Mouse (Mus musculus) layer of hippocampus, adult 18-20 months (tissue): Measurements from ENCODE around the gene Pwp2. TPM values are rescaled to one million over a fixed set of nuclear protein-coding genes. Genes with fewer than 3 reads are reported as not detected.
A peak's percentile ranks its signal among the peaks of the same experiment; 100 is the strongest.
"Not testable (repeated sequence)": the region's sequence is repeated elsewhere in the genome, so short reads cannot be mapped to it uniquely, and the experiment has no call there.

Experiments
- DNase-seq, 2 experiments: peaks; one replicate each; pipeline ENCODE4 v3.0.0; 2022; ENCODE audit warnings: low spot score in 2 of 2
- long read RNA-seq: library from polyadenylated mRNA; stranded (forward); transcript quantifications from one replicate; pipeline ENCODE4 v2.0.0, GENCODE M21; 2021
- total RNA-seq, 2 experiments: library from RNA; stranded (reverse); gene quantifications; 2 replicates each; pipeline ENCODE4 v1.2.3; 2021

The Pwp2 gene
- 10 to 100 TPM; 19.7 to 20.5 TPM for total RNA-seq
- long read RNA-seq, transcript Pwp2-201 (21 exons, 3,872 nt), result major isoform, 12 of 23 reads
- long read RNA-seq, partial matches to known transcripts, result 4 of 23 reads
- long read RNA-seq, other reads (novel, unspliced or antisense), result 7 of 23 reads

DNA sequence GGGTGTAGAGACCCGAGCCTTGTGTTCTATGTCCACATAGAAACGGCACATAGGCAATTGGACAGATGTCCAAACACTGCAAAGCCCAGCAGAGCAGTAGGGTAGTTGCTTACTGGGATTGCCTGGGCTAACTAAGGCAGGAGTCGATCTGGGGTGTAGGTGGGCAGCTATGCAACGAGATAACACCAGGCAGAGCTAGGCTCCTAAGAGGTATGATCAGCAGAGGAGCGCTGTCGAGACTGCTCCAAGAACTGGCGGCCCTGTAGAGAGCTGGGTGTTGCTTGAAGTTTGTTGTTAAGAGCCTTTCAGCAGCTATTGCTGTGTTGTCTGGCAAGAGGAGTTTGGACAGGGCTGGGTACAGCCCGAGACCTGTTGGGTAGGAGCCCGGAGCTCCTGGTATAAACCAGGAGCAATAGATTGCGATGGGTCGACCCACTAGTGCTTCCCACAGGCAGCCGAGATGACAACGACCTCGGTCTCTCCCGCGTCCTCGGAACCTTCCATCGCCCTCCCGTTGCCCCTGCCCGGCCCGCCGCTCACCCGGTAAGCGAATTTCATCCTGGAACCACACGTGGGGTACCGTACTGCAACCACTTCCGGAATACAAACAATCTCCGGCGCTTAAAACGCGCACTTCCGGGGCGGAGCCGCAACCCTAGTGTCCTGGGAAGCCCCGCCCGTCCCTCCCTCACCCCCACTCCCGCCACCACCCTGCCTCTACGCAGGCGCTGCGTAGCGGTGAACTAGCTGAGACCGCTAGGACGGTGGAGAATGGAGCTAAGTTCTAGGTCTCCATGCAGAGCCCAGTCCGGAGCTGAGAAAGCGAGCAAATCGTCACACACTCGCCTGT is at the start of gene Pwp2:
Pwp2 (minus strand) TSS at position 619 of the 850 bp plus-strand sequence.
- peak; percentile 81 to 94 for DNase-seq

DNA sequence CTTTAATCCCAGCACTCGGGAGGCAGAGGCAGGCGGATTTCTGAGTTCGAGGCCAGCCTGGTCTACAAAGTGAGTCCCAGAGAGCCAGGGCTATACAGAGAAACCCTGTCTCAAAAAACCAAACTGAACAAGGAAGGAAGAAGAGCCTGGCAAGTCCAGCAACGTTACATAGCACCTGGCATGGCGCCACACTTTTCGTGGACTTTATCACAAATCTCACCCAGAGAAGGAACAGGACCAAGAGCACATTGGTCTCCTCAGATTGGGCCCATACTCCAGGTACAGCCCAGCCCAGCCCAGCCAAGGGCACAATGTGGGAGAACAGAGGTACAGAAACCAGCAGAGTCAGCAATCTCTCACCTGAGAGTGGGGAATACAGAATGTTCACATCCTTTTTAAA is 48.8 kb upstream of the Pwp2 start:
- no peak for DNase-seq

DNA sequence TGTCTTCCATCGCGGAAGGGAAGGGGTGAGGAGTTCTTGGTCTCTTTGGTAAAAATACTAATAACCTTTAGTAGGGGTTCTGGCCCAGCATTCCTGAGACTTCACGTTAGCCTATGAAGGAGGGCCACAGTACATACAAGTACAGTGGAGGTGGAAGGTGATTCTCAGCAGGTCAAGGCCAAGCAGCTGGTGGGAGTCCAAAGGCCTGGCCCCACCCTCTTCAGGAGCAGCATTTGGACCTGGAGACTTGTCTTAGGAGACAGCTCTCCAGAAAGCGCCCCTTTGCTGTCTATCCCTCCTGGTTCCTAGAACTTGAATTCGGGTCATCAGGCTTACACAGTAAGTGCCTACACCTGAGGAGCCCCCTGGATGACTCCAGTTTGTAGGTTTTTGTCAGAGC is 48.2 kb upstream of the Pwp2 start:
- DNase-seq, result no peak

DNA sequence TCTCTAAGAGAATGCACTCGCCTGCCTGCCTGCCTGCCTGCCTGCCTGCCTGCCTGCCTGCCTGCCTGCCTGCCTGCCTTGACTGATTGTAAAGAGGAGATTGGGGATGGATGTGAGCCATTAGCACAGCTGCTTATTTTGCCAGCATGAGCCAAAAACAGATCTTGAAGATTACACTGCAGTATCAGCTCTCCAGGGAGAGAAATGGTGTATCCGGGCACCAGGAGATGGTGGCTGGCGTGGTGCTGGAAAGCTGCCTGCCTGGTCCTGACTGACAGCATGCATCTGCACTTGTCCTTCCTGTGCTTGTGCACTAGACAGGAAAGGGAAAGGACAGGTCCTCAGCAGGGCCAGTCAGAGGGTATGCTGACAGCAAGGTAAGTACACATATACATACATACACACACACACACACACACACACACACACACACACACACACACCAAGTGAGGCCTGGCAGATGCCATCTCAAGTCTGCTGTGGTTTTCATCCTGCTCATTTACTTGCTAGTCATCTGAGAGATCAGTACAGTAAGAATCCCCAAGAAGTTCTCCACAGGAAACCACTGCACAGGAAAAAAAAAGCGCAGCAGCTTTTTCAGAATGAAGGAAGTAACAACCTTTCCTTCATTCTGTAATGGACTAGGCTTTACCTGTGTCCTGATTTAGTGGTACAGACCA is 47.5 kb upstream of the Pwp2 start:
- no peak for DNase-seq

DNA sequence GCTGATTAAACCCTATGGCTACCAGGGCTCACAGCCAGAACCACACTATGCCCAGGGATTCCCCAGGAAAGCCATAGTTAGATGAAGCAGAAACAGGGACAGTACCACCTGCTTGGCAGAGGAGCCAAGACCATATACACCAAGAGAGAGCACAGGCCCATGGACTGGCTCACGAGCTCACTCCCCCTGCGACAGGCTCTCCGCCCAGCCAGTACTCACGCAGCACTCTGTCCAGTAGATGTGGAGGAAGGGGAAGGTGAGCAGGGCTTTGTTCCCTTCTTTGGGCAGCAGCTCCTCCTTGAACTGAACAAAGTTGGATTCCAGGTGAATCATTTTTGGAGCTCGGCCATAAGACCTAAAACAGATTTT is 43.6 kb upstream of the Pwp2 start:
- no peak for DNase-seq

DNA sequence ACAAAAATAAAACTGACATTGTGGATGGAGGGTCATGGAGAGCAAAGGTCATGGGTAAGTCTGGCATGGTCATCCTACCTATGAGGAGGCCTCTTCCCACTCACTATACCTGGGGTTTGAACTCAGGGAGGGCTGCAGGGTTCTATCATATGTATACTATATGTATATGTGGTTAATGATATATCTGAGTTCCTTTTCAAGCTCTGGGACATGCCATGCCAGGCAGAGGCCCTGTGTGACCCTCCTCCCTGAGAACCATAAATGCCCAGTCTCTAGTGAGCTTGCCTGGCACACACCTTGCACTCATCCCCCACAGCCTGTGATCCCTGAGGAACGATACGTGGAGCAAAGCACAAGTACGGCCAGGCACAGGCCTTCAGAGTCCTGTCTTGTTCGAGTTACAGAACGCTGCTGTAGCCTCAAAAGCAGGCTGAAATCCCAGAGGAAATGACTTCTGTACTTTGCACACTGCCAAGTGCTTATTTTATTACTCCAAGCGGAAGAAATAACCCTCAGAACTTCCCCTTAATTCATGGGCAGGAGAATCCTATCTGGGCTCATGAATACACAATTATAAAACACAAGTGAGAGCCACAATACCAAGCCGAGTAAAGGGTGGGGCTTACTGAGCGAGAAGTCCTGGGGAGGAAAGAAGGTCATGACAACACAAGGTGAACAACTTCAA is 43.1 kb upstream of the Pwp2 start:
- DNase-seq, result no peak

DNA sequence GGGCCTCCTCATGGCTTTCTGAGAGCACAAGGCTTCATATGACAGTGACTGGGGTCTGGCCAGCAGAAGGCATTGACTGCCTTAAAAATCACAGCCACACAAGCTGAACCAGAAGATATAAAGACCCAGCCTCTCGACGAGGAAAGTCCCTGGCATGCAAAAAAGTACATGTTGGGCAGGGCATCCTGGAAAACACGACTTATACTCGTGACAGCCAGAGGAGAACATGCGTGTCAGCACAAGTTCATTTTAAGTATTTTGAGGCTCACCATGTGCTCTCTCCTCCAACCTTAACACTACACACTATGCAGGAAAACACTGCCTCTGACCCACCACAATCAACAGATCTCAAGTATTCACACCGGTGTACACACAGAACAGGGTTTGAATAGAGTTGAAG is 39.2 kb upstream of the Pwp2 start:
- no peak for DNase-seq

DNA sequence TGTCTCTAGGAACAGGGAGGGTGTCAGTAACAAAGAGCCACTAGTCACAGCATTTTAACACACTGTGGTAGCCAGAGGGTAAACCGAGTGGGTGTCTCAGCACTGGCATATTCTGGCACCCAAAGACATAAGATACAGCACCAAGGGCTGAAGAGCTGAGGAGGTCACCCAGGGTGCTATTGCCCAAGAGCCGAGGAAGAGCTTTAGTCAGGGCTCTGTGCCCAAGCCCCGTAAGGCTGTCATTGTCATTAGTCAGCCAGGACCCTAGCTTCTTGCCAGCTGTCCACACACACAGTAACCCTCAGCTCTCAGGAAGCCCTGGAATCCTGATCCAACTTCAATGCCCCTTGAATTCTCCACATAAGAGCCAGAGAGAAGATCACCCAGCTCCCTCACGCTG is 38.0 kb upstream of the Pwp2 start:
- no peak for DNase-seq

DNA sequence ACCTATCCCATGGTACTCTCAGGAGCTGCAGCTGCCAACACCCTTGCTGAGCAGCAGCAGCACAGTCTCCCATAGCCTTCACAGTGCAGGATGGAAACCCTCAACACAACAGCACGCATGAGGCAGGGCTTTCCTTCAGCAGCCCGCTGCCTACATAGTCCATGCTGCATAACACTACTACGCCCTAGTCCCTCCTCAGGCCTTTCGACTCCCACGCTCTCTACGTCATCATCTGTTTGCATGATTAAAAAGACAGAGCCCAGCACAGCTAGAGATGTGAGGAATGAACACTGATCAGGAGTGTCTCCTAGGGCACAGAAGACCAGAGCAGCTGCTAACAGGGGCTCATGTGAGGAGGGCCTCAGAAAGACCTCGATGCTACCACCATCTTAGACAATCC is 36.4 kb upstream of the Pwp2 start:
- DNase-seq, result no peak

DNA sequence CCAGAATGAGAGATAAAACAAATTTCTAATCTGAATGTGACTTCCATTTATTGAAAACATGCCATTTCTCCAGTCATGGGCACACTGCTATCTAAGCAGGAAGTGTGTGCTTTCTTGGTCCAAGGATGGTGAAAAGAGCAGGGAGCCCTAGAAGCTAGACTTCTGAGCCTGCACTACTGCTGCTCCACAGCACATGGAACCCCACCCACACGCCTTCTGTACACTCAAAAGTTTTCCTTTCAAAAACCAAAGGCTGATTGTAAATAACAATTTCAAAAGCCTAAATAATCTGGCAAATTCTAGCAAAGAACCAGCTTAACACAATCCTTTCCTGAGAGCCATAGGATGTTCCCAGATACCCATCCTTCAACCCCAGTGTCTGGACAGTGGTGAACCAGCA is 34.6 kb upstream of the Pwp2 start:
- peak; percentile 69 to 93 for DNase-seq

DNA sequence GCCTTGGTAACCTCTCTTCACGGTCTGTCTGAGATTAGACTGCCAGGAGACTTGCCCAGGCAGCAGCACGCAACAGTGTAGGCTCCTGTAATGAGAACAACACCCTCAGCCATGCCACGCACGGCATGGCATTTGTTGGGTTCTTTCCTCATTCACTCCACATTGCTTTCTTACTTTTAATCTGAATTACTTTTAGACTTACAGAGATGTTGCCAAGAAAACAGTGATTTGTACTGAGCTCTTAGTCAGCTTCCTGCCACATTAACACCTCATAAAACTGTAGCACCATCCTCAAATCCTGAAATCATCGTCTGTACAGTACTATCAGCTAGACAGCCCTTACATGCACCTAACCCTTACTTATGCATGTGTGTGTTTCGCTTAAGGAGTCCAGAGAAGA is 33.6 kb upstream of the Pwp2 start:
- no peak for DNase-seq

DNA sequence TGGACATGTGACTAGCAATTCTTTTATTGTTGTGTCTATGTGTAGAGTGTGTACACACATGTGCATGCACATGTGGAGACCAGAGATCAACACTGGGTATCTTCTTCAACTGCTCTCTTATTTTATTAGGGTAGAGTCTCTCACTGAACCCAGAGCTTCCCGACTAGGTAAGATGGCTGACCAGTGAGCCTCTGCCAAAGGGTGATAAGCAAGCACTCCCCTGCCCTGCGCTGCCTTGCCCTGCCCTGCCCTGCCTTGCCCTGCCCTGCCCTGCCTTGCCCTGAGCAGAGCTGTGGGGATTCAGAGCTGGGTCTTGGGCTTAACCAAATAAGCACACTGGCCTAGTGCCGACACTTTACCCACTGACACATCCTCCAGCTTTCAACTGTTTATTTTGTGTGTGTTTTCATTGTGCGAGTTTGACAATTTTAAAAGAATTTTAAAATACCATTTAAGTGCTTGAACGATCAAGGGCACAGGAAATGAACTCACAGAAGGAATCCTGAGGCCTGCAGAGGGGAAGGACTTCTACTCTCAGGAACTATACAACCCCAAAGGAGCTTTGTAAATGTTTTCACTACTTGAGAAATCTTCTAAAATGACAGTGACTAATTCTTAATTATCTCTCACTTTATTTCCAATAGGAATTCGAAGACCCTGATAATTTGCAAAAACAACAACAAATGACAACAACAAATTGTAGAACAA is 31.6 kb upstream of the Pwp2 start:
- no peak for DNase-seq

DNA sequence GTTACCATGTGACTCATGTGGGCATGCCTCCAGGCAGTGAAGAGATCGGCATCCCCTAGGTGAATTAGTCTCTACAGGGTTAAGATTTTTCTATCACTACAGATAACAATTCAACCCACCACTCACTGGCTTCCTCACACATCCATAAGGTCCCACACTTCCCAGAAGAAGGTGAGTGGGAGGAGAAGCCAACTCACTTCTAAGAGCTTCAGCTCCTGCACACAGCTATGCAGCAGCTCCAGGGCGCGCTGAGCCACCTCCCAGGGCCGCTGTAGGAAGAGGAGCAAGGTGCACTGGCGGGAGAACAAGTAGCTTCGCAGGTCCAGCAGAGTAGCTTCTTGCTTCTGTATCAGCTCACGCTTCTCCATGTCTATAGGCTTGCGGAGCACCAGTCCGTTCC is 29.4 kb upstream of the Pwp2 start:
- DNase-seq, result no peak

DNA sequence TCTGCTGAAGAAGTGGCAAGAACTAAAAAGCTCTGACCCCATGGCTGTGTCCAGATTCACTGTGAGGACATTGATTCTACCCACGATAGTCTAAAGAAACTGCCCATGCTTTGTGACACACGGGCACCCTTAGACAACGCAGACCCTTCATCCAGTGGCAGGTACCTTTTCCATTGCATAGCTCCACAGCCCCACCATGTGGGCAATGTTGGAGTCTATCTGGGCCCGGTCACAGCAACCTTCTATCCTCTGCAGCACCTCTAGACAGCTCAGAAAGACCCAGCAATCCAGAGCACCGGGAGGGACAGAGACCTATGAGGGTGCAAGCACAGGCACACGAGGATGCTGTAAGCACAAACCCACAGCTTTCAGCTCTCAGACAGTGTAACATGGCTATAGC is 26.4 kb upstream of the Pwp2 start:
- no peak for DNase-seq

DNA sequence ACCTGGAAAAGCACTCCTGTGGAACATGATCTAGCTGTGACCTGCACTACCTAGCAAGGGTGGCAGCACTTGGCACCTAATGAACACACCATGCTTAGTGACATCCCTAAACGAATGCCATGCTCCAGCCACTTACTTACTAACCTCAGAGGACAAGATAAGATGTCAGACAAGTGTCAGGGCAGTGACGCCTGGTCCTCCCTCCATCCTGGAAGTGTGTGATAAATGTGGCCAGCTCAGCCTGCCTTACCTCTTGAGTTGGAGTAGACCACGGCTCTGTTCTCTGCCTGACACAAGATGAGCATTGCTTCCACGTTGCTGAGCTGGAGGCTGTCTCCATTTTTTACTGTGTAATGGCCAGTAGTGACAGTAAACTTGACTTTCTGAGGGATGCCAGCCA is 16.2 kb upstream of the Pwp2 start:
- DNase-seq, result no peak

DNA sequence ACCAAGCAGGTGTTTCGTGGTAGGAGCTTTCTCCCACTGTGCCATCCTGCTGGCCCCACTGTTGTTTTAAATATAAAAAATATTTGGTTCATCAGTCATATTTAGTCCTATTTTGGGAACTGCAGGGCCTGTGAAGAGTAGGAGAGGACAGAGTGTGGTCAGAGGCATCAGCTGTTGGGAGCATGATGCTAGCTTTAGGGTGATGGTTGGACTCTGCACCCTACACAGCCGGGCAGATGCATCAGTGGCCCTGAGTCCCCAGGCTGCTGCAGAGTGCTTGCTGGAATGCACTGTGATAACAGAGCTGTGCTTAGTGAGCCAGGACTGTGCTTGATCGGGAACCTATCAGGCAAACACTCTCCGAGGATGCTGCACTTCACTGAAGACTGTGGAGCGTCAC is 8.0 kb upstream of the Pwp2 start:
- DNase-seq, result no peak

DNA sequence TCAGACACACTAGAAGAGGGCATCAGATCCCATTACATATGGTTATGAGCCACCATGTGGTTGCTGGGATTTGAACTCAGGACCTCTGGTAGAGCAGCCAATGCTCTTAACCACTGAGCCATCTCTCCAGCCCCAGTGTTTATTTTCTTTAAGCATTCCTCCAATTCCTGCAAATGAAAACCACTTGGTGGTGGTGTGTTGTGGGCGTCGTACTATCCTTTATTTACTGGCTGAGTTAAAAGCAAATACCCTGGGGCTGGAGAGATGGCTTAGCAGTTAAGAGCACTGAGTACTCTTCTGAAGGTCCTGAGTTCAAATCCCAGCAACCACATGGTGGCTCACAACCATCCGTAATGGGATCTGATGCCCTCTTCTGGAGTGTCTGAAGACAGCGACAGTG is 1.1 kb upstream of the Pwp2 start:
- DNase-seq, result not testable (repeated sequence)

DNA sequence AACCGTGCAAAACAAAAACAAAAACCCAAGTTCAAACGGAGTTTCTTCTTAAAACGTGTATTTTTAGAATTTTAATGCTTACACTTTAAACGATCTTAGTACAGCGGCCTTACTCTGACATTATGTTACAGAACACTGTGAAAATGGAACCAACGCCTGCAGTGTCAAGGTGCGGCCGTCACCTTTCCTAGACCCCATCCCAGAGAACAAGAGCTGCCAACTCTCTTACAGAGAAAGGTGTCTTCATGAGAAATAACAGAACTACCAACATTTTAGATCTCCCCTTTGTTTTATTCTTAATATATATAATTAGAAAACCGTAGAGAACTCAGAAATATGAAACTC is 404 bp upstream of the Pwp2 start:
- DNase-seq, result no peak

DNA sequence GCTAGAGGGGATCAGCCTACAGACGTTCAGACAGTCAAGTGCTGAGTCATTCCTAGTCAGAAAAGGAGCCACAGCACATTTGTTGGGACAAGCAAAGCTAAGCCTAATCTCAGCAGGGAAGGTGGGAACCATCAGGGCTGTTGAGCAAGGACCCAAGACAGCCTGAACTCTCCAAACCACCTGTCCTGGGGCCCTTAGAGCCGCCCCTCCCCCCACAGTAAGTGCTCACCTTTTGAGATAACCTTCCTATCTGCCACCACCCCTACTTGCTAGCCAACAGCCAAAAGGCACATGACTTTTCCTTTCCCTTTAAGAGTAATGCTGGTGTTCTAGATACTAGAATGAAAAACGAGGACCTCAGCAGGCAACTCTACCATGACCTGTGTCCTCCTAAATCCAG is 1.4 kb downstream of the Pwp2 start:
- no peak for DNase-seq

DNA sequence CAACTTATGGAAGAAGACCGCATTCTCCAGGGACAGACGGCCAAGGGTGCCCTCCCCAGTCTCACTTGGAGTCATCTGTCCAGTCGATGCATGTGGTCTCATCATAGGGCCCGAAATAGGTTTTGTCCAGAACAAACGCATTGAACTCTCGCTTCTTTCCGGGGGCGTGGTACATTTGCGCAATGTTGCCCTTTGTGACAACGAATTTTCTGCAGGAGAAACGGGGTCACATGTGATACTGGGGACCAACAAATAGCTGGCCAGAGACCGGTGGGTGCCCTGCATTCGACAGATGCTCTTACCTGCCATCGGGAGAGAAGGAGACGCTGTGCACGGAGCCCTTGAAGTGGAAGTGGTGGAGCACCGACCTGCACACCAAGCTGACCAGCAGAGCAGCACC is 2.6 kb downstream of the Pwp2 start:
- DNase-seq, result no peak

DNA sequence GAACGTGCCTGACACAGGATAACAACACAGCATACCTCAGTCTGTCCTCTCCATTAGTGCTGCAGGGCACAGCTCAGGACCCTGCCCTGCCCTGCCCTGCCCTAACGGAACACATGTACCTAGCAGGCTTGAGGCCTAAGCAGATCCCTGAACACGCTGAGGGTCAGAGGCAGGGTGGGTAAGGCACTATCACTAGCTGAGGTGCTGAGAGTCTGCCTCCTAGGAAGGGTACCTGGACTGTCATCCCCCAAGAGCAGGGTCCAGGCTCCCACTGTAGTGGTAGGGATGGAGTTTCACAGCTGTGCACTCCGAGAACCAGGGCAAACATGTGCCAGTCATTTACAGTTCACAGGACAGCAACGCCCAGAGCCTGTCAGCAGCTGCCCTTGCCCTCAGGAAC is 10.5 kb downstream of the Pwp2 start:
- no peak for DNase-seq

DNA sequence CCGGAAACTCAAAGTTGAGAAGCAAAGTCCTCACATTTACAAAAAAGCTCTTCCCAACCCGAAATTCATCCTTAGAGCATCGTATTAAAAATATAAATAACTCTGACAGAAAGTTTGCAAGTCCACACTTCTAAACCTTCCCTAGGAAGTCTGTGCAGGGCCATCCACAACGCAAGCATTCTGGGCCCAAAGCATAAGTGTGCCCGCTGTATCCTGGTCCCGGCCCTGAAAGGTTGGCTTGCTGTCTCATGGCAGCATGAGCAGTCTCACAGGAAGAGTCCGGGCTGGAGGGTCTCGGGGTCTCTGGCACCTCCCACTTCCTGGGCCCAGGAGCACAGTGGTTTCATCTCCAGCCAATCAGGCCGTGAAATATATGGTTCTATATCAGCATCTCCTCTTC is 13.4 kb downstream of the Pwp2 start:
- no peak for DNase-seq
